Mouse (Mus musculus): ENCODE measurements around the gene Fuca1. TPM values are rescaled to one million over a fixed set of nuclear protein-coding genes. Genes with fewer than 3 reads are reported as not detected.

The Fuca1 gene
- polyA plus RNA-seq, 1 experiment from 2014 or later, result 76.4 TPM

DNA sequence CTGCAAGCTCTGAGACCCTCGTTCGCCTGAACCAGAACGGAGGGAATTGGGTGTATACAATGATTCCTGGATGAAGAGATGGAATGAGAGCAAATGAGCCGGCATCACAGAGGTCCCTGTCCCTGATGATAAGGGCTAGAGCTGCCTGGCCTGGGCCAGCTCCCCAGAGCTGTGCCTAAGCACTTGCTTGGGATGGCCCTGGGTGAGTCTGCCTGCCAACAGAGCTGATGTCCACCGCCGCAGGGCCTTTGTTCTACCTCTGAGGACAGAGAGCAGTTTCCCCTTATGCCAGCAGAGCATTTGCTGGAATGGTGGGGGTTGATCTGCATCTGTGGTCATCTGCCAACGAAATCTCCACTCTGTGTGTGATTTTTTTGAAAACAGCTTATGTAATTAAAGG is 41.7 kb downstream of the Fuca1 start:
- H3K9me3 ChIP-seq, result no peaks in the 10 kb centered on the region
- no peak overlapping the region for H3K9ac ChIP-seq
- no peak for ATAC-seq (ENCODE audit: borderline replicate concordance, extremely low read depth, low FRiP score, low TSS enrichment)
- H3K27me3 ChIP-seq, result no peaks in the 10 kb centered on the region
- 0 out of 2 replicates have a peak overlapping the region, but pooled peaks have one; percentile 89 for H3K4me3 ChIP-seq
- peak overlapping the region; percentile 94; the same call in 1 of the 2 replicates for H3K4me2 ChIP-seq
- H3K4me1 ChIP-seq, result peaks cover 17% of the 10 kb centered on the region
- 78% methylated on average over 7 of the region's 7 CpGs for WGBS
- peaks cover 27% of the 10 kb centered on the region for H3K36me3 ChIP-seq
- 0 out of 2 replicates have a peak overlapping the region, but pooled peaks have one; percentile 93 for H3K27ac ChIP-seq

DNA sequence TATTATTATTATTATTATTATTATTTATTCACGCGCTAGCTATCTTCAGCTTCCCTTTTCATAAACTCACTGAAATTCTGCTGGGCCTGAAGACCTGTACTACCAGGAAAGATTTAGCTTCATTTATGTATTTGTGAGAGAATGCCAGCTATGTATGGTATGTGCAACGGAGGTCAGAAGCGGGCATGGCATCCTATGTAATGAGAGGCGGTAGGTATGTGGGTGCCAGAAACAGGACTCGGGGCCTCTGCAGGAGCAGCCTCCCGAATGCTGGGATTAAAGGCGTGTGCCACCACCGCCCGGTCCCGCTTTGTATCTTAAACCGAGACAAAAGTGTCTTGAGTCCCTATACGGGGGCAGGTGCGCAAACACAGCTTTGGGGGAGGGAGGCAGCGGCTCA is 42.4 kb downstream of the Fuca1 start:
- ATAC-seq (ENCODE audit: borderline replicate concordance, extremely low read depth, low FRiP score, low TSS enrichment), result peak; percentile 2; the same call in 1 of the 2 replicates
- Histone ChIP-seq H3K4me3 (peak overlapping the region; percentile 89), H3K9me3 (no peaks in the 10 kb centered on the region), H3K4me2 (peak overlapping the region; percentile 94), H3K27ac (peak overlapping the region; percentile 93), H3K36me3 (peaks cover 34% of the 10 kb centered on the region), H3K9ac (peak overlapping the region; percentile 80), H3K27me3 (no peaks in the 10 kb centered on the region), H3K4me1 (peaks cover 17% of the 10 kb centered on the region)
- 5% methylated on average over 15 of the region's 15 CpGs for WGBS

DNA sequence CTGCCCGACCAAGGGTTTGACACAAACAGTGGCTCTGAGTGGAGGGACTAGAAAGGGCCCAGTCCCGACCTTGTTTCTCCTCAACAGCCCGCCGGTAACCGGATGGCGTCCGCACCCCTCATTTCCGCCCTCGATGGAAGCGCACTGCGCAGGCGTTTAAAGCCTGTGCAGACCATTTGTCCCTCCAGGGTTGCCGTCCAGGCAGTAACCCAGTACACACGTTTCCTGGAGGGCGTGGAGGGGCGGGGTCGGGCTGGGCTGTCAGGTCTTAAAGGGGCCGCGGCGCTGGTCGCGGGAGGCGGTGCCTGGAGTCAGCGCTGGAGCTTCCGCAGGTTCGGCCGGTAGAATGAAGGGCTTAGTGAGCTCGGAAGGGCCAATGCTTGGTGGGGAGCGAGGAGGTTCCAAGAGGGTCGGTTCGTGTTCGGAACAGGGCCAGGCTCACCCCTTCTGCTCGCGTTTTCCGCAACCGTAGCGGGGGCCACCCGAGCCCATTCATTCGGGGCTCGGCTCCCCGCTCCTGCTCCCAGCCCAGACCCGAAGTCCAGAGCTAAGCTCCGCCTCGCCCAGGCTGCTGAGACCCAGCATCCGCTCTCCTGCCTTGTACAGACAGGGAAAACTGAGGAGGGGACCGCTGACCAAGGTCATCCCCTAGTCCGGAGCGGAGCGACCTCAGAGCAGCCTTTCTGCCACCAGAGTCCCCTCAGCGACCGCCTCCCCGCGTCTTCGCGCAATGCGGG is 43.1 kb downstream of the Fuca1 start, which contains the start of gene Gale:
TSS of gene Gale (plus strand) at position 271 of the 737 bp plus-strand sequence.
- Histone ChIP-seq H3K4me3 (peak within 1 kb of the TSS; percentile 89), H3K36me3 (peaks cover 41% of the 10 kb centered on the region), H3K27ac (peak within 1 kb of the TSS; percentile 93), H3K4me2 (peak within 1 kb of the TSS; percentile 94), H3K27me3 (no peaks in the 10 kb centered on the region), H3K9ac (peak within 1 kb of the TSS; percentile 80), H3K9me3 (no peaks in the 10 kb centered on the region), H3K4me1 (peaks cover 17% of the 10 kb centered on the region)
- peak; percentile 91 for ATAC-seq (ENCODE audit: borderline replicate concordance, extremely low read depth, low FRiP score, low TSS enrichment)
- WGBS, result under 1% methylated on average over 56 of the region's 56 CpGs

DNA sequence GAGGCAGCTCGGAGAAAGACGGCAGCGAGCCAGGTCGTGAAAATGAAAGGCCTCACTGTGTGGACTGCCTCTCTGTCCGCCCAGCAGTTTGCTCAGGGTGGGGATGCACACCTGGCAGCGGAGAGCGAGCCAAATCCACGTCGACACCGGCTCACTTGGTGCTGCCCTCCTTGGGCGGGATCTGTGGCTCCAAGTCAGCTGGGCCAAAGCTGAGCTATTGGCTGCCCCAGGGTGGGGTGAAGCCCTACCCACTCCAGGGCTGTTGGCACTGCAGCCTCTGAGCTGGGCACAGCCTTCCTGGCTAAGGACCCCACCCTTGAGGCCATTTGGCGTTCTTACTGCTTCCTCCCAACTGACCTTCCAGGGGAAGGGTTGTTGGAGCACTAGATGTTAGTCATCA is 43.9 kb downstream of the Fuca1 start:
- no peaks in the 10 kb centered on the region for H3K27me3 ChIP-seq
- peak overlapping the region; percentile 94 for H3K4me2 ChIP-seq
- no peak for ATAC-seq (ENCODE audit: borderline replicate concordance, extremely low read depth, low FRiP score, low TSS enrichment)
- no peaks in the 10 kb centered on the region for H3K9me3 ChIP-seq
- H3K27ac ChIP-seq, result peak overlapping the region; percentile 69
- H3K9ac ChIP-seq, result peak overlapping the region; percentile 80
- H3K4me3 ChIP-seq, result peak overlapping the region; percentile 89
- H3K36me3 ChIP-seq, result peaks cover 45% of the 10 kb centered on the region
- peaks cover 17% of the 10 kb centered on the region for H3K4me1 ChIP-seq
- WGBS, result 2% methylated on average over 12 of the region's 12 CpGs

DNA sequence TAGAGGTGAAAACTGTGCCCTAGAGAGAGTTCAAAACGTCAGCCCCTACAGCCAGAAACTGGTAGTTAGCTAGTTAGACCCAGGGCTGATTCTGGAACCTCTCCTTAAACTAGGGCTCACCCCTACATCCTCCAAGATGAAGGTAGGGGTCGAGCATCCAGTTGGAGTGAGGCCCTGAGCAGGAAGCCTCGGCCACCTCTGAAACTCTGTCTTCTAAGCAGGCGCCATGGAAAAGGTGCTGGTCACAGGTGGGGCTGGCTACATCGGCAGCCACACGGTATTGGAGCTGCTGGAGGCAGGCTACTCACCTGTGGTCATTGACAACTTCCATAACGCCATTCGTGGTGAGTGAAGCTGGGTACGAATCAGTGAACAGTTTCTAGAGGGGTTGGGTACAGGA is 44.6 kb downstream of the Fuca1 start:
- WGBS, result 79% methylated on average over 9 of the region's 9 CpGs
- Histone ChIP-seq H3K4me3 (no peak overlapping the region), H3K36me3 (peaks cover 45% of the 10 kb centered on the region)

DNA sequence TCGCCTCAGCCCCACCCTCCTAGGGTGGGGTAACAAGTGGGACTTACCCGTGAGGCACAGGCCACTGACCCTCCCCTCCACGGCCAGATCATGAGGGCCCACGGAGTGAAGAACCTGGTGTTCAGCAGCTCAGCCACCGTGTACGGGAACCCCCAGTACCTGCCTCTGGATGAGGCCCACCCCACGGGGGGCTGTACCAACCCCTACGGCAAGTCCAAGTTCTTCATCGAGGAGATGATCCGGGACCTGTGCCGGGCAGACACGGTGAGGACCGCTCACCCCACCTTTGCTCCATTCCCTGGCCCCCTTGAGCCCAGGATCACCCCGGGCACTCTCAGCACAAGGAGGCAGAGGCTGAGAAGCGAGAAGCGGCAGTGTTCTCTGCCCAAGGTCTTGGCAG is 45.7 kb downstream of the Fuca1 start:
- Histone ChIP-seq H3K9me3 (no peaks in the 10 kb centered on the region), H3K4me3 (no peak overlapping the region), H3K4me1 (peaks cover 24% of the 10 kb centered on the region), H3K27ac (no peak overlapping the region), H3K27me3 (no peaks in the 10 kb centered on the region), H3K36me3 (peaks cover 45% of the 10 kb centered on the region), H3K4me2 (no peak overlapping the region), H3K9ac (no peak overlapping the region)
- 88% methylated on average over 16 of the region's 16 CpGs for WGBS
- no peak for ATAC-seq (ENCODE audit: borderline replicate concordance, extremely low read depth, low FRiP score, low TSS enrichment)

More for the DNA sequence above, 44.6 kb downstream of the Fuca1 start:
- no peaks in the 10 kb centered on the region for H3K9me3 ChIP-seq
- peaks cover 17% of the 10 kb centered on the region for H3K4me1 ChIP-seq
- H3K9ac ChIP-seq, result no peak overlapping the region
- no peak for ATAC-seq (ENCODE audit: borderline replicate concordance, extremely low read depth, low FRiP score, low TSS enrichment)
- H3K27me3 ChIP-seq, result no peaks in the 10 kb centered on the region
- peak overlapping the region; percentile 94 for H3K4me2 ChIP-seq
- H3K27ac ChIP-seq, result no peak overlapping the region

DNA sequence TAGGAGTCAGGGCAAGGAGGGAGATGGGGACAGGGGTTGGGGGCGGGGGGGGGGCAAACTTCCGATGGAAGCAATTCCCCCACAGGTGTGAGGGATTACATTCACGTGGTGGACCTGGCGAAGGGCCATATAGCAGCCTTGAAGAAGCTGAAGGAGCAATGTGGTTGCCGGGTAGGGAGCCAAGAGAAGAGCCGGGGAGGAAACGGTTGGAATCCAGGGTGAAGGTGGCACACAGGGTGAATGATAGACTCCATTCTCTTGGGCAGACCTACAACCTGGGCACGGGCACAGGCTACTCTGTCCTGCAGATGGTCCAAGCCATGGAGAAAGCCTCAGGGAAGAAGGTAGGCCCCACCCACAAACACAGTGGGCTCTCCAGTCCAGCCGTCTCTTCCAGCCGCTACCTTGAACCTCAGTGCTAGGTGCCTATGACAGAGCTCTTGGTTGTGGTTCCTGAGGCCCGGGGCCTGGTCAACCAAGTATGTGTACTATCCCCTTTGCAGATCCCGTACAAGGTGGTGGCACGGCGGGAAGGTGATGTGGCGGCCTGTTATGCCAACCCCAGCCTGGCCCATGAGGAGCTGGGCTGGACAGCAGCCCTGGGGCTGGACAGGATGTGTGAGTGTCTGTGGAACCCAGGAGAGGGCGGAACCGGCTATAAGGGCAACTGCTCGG is 46.7 kb downstream of the Fuca1 start:
- ATAC-seq (ENCODE audit: borderline replicate concordance, extremely low read depth, low FRiP score, low TSS enrichment), result no peak
- H3K36me3 ChIP-seq, result peaks cover 45% of the 10 kb centered on the region
- H3K4me1 ChIP-seq, result peaks cover 30% of the 10 kb centered on the region
- H3K27ac ChIP-seq, result no peak overlapping the region
- H3K9me3 ChIP-seq, result no peaks in the 10 kb centered on the region
- no peak overlapping the region for H3K4me2 ChIP-seq
- no peaks in the 10 kb centered on the region for H3K27me3 ChIP-seq
- no peak overlapping the region for H3K9ac ChIP-seq
- H3K4me3 ChIP-seq, result no peak overlapping the region
- WGBS, result 84% methylated on average over 18 of the region's 18 CpGs

DNA sequence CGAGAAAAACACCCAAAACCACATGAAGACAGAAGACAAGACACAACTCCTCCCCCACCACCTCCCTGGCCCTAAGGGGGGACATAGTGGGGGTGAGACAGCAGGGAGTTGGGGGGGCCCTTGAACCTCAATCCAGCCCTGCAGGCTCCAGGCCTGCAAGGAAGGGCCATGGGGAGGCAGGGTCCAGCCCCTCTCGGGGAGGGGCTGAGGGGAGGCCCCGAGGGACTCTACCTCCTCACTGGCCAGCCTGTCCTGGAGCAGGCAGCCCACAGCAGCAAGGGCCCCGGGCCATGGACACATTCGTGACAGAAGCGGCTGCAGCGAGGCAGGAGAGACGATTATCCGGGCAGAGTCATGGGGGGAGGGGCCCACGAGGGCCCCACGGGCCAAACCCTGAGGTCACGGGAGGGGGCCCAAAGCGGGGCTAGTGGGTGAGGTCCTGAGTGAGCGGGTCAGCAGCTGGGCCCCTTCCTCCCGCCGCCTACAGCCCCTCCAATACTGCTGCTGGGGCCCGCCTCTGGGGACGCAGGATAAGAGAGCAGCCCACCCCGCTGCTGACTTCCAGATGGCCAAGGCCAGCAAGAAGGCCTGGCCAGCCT is 47.8 kb downstream of the Fuca1 start:
- H3K4me3 ChIP-seq, result no peak overlapping the region
- no peak overlapping the region for H3K4me2 ChIP-seq
- no peaks in the 10 kb centered on the region for H3K9me3 ChIP-seq
- H3K9ac ChIP-seq, result no peak overlapping the region
- ATAC-seq (ENCODE audit: borderline replicate concordance, extremely low read depth, low FRiP score, low TSS enrichment), result no peak
- H3K27me3 ChIP-seq, result no peaks in the 10 kb centered on the region
- H3K27ac ChIP-seq, result no peak overlapping the region
- 51% methylated on average over 19 of the region's 19 CpGs for WGBS
- peaks cover 45% of the 10 kb centered on the region for H3K36me3 ChIP-seq
- H3K4me1 ChIP-seq, result peaks cover 26% of the 10 kb centered on the region

DNA sequence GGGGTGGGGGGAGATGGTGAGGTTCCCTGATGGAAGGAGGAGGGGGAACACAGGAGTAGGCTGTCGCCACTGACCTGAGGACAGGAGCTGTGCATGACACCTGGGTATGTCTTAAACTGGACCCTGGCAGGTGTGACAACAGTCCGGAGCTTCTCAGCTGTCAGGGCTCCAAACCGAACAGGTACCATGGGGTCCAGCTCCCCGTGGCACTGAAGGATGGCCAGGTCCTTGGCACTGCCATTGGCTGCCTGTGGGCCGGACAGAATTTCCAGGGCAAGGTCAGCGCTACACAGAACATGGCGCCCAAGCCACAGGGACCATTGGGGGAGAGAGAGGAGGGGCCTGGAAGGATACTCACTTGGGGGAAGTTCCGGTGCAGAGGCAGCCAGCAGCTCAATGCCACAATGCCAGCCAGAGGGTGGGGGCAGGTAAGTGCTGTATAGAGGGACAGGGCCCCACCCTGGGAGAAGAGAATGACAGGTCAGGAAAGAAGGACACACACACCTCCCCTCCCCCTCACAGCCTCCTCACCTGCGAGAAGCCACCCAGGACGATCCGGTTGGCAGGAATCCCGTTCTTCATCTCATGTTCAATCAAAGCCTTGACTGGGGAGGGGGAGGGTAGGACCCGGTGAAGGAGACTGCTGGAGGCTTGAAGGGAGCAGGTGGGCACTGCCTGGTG is 48.7 kb downstream of the Fuca1 start:
- H3K4me1 ChIP-seq, result peaks cover 24% of the 10 kb centered on the region
- H3K4me3 ChIP-seq, result no peak overlapping the region
- H3K9ac ChIP-seq, result no peak overlapping the region
- H3K27ac ChIP-seq, result no peak overlapping the region
- 83% methylated on average over 13 of the region's 13 CpGs for WGBS
- peaks cover 47% of the 10 kb centered on the region for H3K36me3 ChIP-seq
- ATAC-seq (ENCODE audit: borderline replicate concordance, extremely low read depth, low FRiP score, low TSS enrichment), result no peak
- H3K9me3 ChIP-seq, result no peaks in the 10 kb centered on the region
- no peak overlapping the region for H3K4me2 ChIP-seq
- no peaks in the 10 kb centered on the region for H3K27me3 ChIP-seq

DNA sequence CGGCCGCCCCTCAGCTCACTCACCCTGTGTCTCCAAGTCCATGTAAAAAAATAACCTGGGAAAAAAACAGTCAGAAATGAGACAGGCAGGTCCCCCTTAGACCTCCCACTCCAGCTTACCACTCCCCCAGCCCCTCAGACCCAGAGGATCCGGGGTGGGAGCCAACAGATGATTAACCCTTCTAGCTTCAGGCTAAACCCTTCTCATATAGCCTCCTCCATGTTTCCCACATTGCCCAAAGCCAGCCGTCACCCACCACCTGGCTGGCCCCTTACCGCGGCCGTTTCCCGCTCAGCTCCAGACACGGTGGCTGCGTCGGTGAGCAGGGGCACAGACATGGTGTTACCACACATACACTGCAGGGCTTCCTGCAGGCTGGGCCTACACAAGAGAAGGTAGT is 50.0 kb downstream of the Fuca1 start:
- peaks cover 17% of the 10 kb centered on the region for H3K4me1 ChIP-seq
- H3K4me3 ChIP-seq, result no peak overlapping the region
- no peak overlapping the region for H3K4me2 ChIP-seq
- H3K9ac ChIP-seq, result no peak overlapping the region
- 84% methylated on average over 11 of the region's 11 CpGs for WGBS
- no peaks in the 10 kb centered on the region for H3K27me3 ChIP-seq
- H3K9me3 ChIP-seq, result no peaks in the 10 kb centered on the region
- H3K36me3 ChIP-seq, result peaks cover 59% of the 10 kb centered on the region
- H3K27ac ChIP-seq, result no peak overlapping the region
- ATAC-seq (ENCODE audit: borderline replicate concordance, extremely low read depth, low FRiP score, low TSS enrichment), result no peak

DNA sequence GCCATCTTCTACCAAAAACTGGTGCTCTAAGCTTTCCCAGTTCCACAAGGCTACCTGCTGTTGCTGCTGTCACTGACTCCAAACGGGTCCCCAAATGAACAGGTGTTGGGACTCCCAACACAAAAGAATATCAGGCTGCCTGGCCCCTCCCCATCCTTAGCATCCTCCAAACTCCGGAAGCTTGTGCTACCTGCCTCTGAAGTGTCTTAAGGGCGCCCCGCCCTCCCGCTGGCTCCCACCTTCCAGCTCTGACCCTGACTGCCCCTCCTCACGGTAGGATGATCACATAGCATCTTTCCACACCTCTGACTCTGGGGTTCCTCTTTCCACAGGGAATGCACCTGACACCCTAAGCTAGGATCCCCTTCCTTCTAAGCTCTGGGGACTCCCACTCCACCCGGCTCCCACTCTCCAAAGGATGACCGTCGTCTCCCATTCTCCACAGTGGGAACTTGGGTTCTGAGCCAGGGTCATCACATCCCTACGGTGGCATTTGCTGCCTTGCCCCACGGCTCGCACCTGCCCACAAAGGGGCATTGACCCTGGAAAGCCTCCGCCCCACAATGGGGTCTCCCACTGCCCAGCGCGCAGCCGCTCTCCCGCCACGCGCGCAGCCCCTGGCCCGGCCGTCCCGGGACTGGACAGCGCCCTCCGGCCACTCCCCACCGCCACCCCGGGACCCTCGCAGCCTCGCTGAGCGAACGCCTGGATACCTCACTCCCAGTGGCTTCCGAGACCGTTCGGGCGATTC is 51.4 kb downstream of the Fuca1 start:
- H3K27ac ChIP-seq, result peak overlapping the region; percentile 60
- under 1% methylated on average over 34 of the region's 35 CpGs for WGBS
- no peaks in the 10 kb centered on the region for H3K9me3 ChIP-seq
- H3K9ac ChIP-seq, result peak overlapping the region; percentile 95
- peaks cover 17% of the 10 kb centered on the region for H3K4me1 ChIP-seq
- H3K36me3 ChIP-seq, result peaks cover 65% of the 10 kb centered on the region
- H3K4me2 ChIP-seq, result peak overlapping the region; percentile 91
- peak overlapping the region; percentile 95 for H3K4me3 ChIP-seq
- no peaks in the 10 kb centered on the region for H3K27me3 ChIP-seq
- ATAC-seq (ENCODE audit: borderline replicate concordance, extremely low read depth, low FRiP score, low TSS enrichment), result no peak
